Mouse (Mus musculus) embryo, embryonic 11.5 days (tissue): ENCODE data around the gene Olfr603.
"Not testable (repeated sequence)": the region's sequence is repeated elsewhere in the genome, so short reads cannot be mapped to it uniquely, and the experiment has no call there.

Experiments
- DNase-seq: peaks from one replicate; pipeline ENCODE4 v3.0.0-alpha.2; 2012; ENCODE audit warnings: low read depth, low spot score

The Olfr603 gene

DNA sequence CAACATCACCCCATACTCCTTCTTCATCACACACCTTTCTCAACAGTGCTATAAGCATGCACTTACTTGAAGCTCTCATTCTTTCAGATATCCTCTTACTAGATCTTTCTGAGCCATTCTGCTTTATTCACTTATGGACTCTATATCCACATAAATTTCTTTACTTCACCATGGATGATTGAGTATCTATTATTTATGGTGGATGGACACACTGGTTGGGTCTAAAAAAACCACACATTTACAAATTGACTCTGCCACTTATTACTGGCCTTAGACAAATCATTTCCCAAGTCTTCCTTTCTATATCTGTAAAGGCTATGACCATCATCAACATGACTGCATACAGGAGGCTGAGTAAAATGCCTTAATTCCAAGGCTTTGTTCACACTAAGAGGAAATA lies at the start of gene Olfr603:
Olfr603 (minus strand) TSS at position 101 of the 400 bp plus-strand sequence.
- DNase-seq, result no peak

DNA sequence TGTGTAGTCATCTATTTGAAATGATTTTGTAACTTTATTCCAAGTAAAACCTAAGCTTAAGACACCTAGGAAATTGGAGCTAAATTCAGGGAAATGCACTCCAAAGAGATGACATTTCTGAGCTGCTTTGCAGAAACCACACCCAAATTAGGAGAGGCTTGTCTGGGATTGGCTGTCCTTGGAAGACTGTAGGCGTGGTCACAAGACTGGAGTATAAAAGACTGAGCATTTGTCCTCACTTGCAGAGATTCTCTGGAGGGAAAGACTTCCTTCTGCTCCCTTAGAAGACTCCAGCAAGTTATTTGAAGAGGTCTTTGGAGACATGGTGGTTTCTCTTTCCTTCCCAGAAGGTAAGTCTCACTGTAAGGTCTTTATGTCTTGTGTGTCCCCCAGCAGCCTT lies 28.8 kb upstream of the Olfr603 start, which contains the start of gene Usp17lc:
Usp17lc (plus strand) TSS at position 301 of the 400 bp plus-strand sequence.
- not testable (repeated sequence) for DNase-seq

DNA sequence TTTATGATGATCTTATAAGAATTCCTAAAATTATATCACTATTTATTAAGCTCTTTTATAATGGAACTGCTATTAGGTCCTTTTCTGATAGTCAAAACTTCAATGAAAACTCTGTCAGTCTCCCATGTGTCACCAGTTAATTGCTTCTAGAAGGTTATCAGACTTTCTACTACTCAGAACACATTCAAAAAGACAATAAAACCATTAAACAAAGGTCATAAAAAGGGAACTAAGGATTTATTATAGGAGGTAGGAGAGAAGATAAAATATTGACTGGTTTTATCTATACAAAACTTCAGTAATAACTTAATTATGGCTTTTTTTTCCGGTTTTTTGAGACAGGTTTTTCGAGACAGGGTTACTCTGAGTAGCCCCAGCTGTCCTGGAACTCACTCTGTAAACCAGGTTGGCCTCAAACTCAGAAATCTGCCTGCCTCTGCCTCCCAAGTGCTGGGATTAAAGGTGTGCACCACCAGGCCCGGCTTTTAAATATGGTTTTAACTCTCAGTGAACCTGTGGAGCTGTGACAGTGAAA lies 20.6 kb upstream of the Olfr603 start:
- DNase-seq, result not testable (repeated sequence)

DNA sequence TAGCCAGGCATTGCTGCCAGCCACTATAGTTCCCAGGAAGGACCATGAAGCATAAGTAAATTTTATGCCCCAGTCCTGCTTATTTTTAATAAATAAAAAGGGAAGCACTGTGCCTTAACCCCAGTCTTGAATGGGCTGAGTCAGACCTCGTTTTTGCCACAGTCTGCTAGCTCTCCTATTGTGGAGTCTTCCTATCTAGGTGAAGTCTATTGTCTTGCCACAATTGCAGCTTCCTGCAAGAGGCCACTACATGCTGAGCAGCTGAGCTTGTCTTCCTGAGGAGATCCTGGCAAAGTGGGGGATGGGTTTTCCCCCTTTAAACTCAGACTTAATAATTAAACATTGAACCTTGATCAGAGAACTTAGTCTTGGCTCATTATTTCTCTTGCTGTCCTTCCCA lies 13.0 kb upstream of the Olfr603 start:
- DNase-seq, result no peak

DNA sequence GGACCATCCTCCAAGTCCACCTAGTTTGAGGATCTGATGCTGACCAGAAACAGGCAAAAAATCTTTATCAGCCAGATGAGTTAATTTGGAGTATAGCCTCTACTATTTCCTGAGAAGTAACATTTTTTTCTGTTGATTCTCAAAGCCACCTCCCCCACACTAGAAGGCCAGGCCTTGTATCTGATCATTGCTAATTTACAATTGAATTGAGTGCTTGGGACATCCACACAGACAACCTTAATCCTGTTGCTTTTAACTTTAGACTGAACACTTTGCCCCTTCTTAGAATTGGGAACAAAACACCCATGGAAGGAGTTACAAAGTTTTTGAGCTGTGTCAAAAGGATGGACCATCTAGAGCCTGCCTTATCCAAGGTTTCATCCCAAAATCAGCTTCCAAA lies 11.8 kb upstream of the Olfr603 start:
- DNase-seq, result no peak

DNA sequence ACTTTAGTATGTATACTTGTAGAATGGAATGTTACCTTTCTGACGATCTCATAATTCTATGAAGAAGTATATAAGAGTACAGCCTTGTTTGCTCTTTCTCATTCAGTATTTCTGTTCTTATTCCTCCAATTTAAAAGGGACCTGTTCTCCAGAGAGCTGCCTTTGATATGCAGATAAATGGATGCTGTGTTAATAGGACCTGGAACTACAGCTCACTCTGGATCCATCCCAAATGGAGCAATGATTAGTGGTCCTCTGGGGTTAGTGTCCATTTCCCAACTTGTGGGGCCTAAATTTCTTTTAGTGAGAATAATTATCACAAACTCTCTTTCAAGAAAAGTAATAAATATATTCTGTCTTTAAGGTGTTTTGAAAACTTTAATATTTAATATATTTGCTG lies 23.4 kb downstream of the Olfr603 start, which contains the start of gene Olfr601:
Olfr601 (minus strand) TSS at position 101 of the 400 bp plus-strand sequence.
- DNase-seq, result no peak

- no peak for DNase-seq
Observed at GRCm38 (mm10) chr7:103349569-103349968, 36.4 kb downstream of the Olfr603 start, which contains the start of gene Olfr600. Gene Olfr600, minus strand, starts transcription at chr7:103349669.

DNA sequence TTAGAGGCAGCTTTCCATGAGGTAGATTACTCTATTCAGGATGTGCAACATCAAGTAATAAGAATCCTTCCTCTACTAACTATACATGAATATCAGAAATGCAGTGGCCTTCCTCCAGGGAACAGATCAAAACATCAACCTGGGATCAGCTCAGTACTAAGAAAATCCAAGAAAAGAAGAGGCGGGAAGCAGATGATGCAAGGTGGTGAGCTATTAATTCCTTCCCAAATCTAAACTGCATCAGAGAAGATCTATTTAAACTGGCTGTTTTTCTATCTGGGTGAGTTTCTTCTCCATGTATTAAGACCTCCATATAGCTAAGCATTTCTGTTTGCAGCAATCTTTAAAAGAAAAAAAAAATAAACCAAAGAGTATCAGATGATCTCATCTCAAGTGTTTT lies 50.4 kb downstream of the Olfr603 start, which contains the start of gene Olfr599:
Olfr599 (plus strand) TSS at position 301 of the 400 bp plus-strand sequence.
- no peak for DNase-seq
